Mouse (Mus musculus) intestine, postnatal 0 days (tissue): ENCODE measurements around the gene Gm20604. TPM values are rescaled to one million over a fixed set of nuclear protein-coding genes. Genes with fewer than 3 reads are reported as not detected.
A peak's percentile ranks its signal among the peaks of the same experiment; 100 is the strongest.

Experiments used
- ATAC-seq: fragments of 200-750 bp; cut with Nextera tagmentation; 2 replicates; pipeline ENCODE4 v1.8.0; 2017; ENCODE audit warnings: mild to moderate bottlenecking, moderate TSS enrichment, moderate library complexity
- H3K27ac ChIP-seq: fragments of 300-500 bp; sonication (generic); 2 replicates; pipeline ENCODE4 v1.5.1; 2014; ENCODE audit warnings: mild to moderate bottlenecking, low read depth, low read length, moderate library complexity
- H3K27me3 ChIP-seq: fragments of 300-500 bp; sonication (generic); replicated peaks from 2 replicates; pipeline ENCODE4 v1.6.1; 2014; ENCODE audit warnings: low read length, mixed read lengths; ENCODE audit not compliant: control insufficient read depth, insufficient read depth
- H3K36me3 ChIP-seq: fragments of 300-500 bp; sonication (generic); 2 replicates; pipeline ENCODE4 v1.6.1; 2014; ENCODE audit warnings: mild to moderate bottlenecking, moderate library complexity; ENCODE audit not compliant: control insufficient read depth, insufficient read depth
- H3K4me1 ChIP-seq: fragments of 300-500 bp; sonication (generic); replicated peaks from 2 replicates; pipeline ENCODE4 v1.6.1; 2014; ENCODE audit warnings: antibody characterized with exemption, low read length, mixed read lengths; ENCODE audit not compliant: control insufficient read depth, insufficient read depth
- H3K4me2 ChIP-seq: fragments of 300-500 bp; sonication (generic); replicated peaks from 2 replicates; pipeline ENCODE4 v1.6.1; 2014; ENCODE audit warnings: low read depth, mild to moderate bottlenecking, moderate library complexity
- H3K4me3 ChIP-seq: fragments of 300-500 bp; sonication (generic); 2 replicates; pipeline ENCODE4 v1.5.1; 2014; ENCODE audit warnings: low read depth, low read length
- H3K9ac ChIP-seq: fragments of 300-500 bp; sonication (generic); 2 replicates; pipeline ENCODE4 v1.6.1; 2014; ENCODE audit warnings: mild to moderate bottlenecking, low read depth, low read length
- H3K9me3 ChIP-seq: fragments of 300-500 bp; sonication (generic); 2 replicates; pipeline ENCODE4 v1.6.1; 2016; ENCODE audit warnings: mixed run types; ENCODE audit not compliant: control insufficient read depth
- CTCF ChIP-seq: sonication (generic); IDR thresholded peaks from 2 replicates; pipeline ENCODE4 v1.5.1; 2016; ENCODE audit warnings: low read depth, mild to moderate bottlenecking, control low read depth, antibody characterized with exemption, moderate library complexity
- WGBS: fragments of 180-500 bp; shearing (Covaris S2); extraction: QIAGEN DNeasy Blood & Tissue Kit; methylation state at CpG from one replicate; pipeline ENCODE4 v1.1.7; 2014; 5-methylcytosine and 5-hydroxymethylcytosine counted together
- polyA plus RNA-seq: library from polyadenylated mRNA; unstranded; fragments of >200 nt; fragmentation: Nextera tagmentation; extraction: Ambion mirVana; gene quantifications from 2 replicates; pipeline ENCODE4 v1.2.1, GENCODE M21; 2015

The Gm20604 gene
- polyA plus RNA-seq, 1 experiment from 2014 or later, result 13.1 TPM

GRCm38 (mm10) chr12:102695369-102696239 lies 62.9 kb downstream of the Gm20604 start:
- peak overlapping the region; percentile 13; the same call in 1 of the 2 replicates for H3K4me2 ChIP-seq
- no peak for TF ChIP-seq CTCF
- no peaks in the 10 kb centered on the region; the same call in 1 of the 2 replicates for H3K36me3 ChIP-seq
- peaks cover 48% of the 10 kb centered on the region for H3K4me1 ChIP-seq
- H3K9ac ChIP-seq, result no peak overlapping the region
- no peaks in the 10 kb centered on the region for H3K27me3 ChIP-seq
- 68% methylated on average over 18 of the region's 18 CpGs for WGBS
- ATAC-seq, result no peak
- H3K27ac ChIP-seq, result no peak overlapping the region
- no peak overlapping the region for H3K4me3 ChIP-seq
- no peaks in the 10 kb centered on the region for H3K9me3 ChIP-seq

GRCm38 (mm10) chr12:102691761-102692160 lies 66.7 kb downstream of the Gm20604 start:
- Histone ChIP-seq H3K36me3 (no peaks in the 10 kb centered on the region; the same call in 1 of the 2 replicates), H3K9ac (peak overlapping the region; percentile 37), H3K9me3 (no peaks in the 10 kb centered on the region), H3K27ac (peak overlapping the region; percentile 86), H3K4me1 (peaks cover 33% of the 10 kb centered on the region), H3K4me3 (no peak overlapping the region), H3K27me3 (no peaks in the 10 kb centered on the region), H3K4me2 (peak overlapping the region; percentile 38)
- WGBS, result 70% methylated on average over 7 of the region's 7 CpGs
- TF ChIP-seq CTCF, result no peak
- ATAC-seq, result no peak

Other genes starting within 250 kb of the Gm20604 start
- 41.5 and 43.2 TPM in 2 replicates for gene Chga, start 203.7 kb downstream of the Gm20604 start, polyA plus RNA-seq
- gene Itpk1, start 53.7 kb downstream of the Gm20604 start, polyA plus RNA-seq, result 56.3 and 57.4 TPM in 2 replicates
- gene Moap1, start 15.0 kb downstream of the Gm20604 start, polyA plus RNA-seq, result 10.8 and 12.2 TPM in 2 replicates
- 22.7 and 23.6 TPM in 2 replicates for gene Tmem251, start 14.9 kb downstream of the Gm20604 start, polyA plus RNA-seq
- not detected in 2 replicates for gene Gm28051, start 907 bp downstream of the Gm20604 start, polyA plus RNA-seq
- 16.5 and 17.0 TPM in 2 replicates for gene Gon7, start 869 bp downstream of the Gm20604 start, polyA plus RNA-seq
- gene Ubr7, start 705 bp downstream of the Gm20604 start, polyA plus RNA-seq, result 16.3 and 16.5 TPM in 2 replicates
- gene Btbd7, start 119.8 kb upstream of the Gm20604 start, polyA plus RNA-seq, result 7.8 and 8.8 TPM in 2 replicates
- gene Cox8c, start 140.6 kb upstream of the Gm20604 start, polyA plus RNA-seq, result not detected in 2 replicates
- 0.10 and 0.16 TPM in 2 replicates for gene Unc79, start 190.2 kb upstream of the Gm20604 start, polyA plus RNA-seq